Mouse (Mus musculus): ENCODE results near the gene Olfr887.

Olfr887 gene

GRCm38 (mm10) chr9:38083772-38084171 lies at the start of gene Olfr887:
Olfr887 (plus strand) TSS chr9:38084072.
- no peak for DNase-seq (ENCODE audit: low read depth, low spot score)

GRCm38 (mm10) chr9:38046255-38046654 lies 37.6 kb upstream of the Olfr887 start, which contains the start of gene Olfr884:
Olfr884 (plus strand) TSS chr9:38046555.
- DNase-seq (ENCODE audit: low read depth, low spot score) = no peak

- DNase-seq (ENCODE audit: low read depth, low spot score) = no peak
Observed at GRCm38 (mm10) chr9:38061022-38061421, 22.9 kb upstream of the Olfr887 start, which contains the start of gene Olfr885. Olfr885 (plus strand) TSS chr9:38061322.

GRCm38 (mm10) chr9:38107828-38108227 lies 24.0 kb downstream of the Olfr887 start, which contains the start of gene Olfr888:
Olfr888 (plus strand) TSS chr9:38108128.
- no peak for DNase-seq (ENCODE audit: low read depth, low spot score)

- no peak for DNase-seq (ENCODE audit: low read depth, low spot score)
Observed at GRCm38 (mm10) chr9:38114898-38115297, 31.0 kb downstream of the Olfr887 start, which contains the start of gene Olfr889. Olfr889 (plus strand) TSS chr9:38115198.

All from retina, postnatal 7 days (tissue).